Mouse (Mus musculus) heart, embryonic 14.5 days (tissue): ENCODE results near the gene Spef2. TPM values are rescaled to one million over a fixed set of nuclear protein-coding genes. Genes with fewer than 3 reads are reported as not detected.
"Not testable (repeated sequence)": the region's sequence is repeated elsewhere in the genome, so short reads cannot be mapped to it uniquely, and the experiment has no call there.

ENCODE experiments used
- ATAC-seq: fragments of 200-750 bp; cut with Nextera tagmentation; 2 replicates; pipeline ENCODE4 v1.8.0; 2017; ENCODE audit warnings: low read depth, moderate TSS enrichment; ENCODE audit not compliant: insufficient number of reproducible peaks, insufficient read depth, low FRiP score
- H3K27ac ChIP-seq, 2 experiments: fragments of 200-500 bp in 1 of 2; fragments of 300-500 bp in 1 of 2; sonication (generic) in 1 of 2; replicated peaks in 1 of 2; 2 replicates each; pipeline ENCODE4 v1.5.1; 2012 to 2014; ENCODE audit warnings: low read depth in 2 of 2, low read length in 2 of 2, control low read depth in 1 of 2, mild to moderate bottlenecking in 1 of 2, mixed read lengths in 1 of 2; ENCODE audit not compliant: control insufficient read depth in 1 of 2, insufficient read depth in 1 of 2
- H3K27me3 ChIP-seq: fragments of 300-500 bp; sonication (generic); 2 replicates; pipeline ENCODE4 v1.6.1; 2014; ENCODE audit warnings: mild to moderate bottlenecking, low read length, control low read depth; ENCODE audit not compliant: control insufficient read depth, insufficient read depth
- H3K36me3 ChIP-seq: fragments of 300-500 bp; sonication (generic); 2 replicates; pipeline ENCODE4 v1.6.1; 2014; ENCODE audit warnings: mild to moderate bottlenecking, control low read depth, low read length, mixed read lengths; ENCODE audit not compliant: control insufficient read depth, insufficient read depth
- H3K4me1 ChIP-seq, 2 experiments: fragments of 200-500 bp in 1 of 2; fragments of 300-500 bp in 1 of 2; sonication (generic) in 1 of 2; 2 replicates each; pipeline ENCODE4 v1.6.1; 2012 to 2014; ENCODE audit warnings: low read length in 2 of 2, control low read depth in 1 of 2, mixed read lengths in 1 of 2; ENCODE audit not compliant: control insufficient read depth in 2 of 2, insufficient read depth in 2 of 2
- H3K4me2 ChIP-seq: fragments of 300-500 bp; sonication (generic); 2 replicates; pipeline ENCODE4 v1.6.1; 2014; ENCODE audit warnings: mild to moderate bottlenecking, low read length
- H3K4me3 ChIP-seq, 2 experiments: fragments of 200-500 bp in 1 of 2; fragments of 300-500 bp in 1 of 2; sonication (generic) in 1 of 2; 2 replicates each; pipeline ENCODE4 v1.5.1; 2012 to 2014; ENCODE audit warnings: low read length in 2 of 2, mild to moderate bottlenecking in 2 of 2, control low read depth in 1 of 2, low read depth in 1 of 2, moderate library complexity in 1 of 2; ENCODE audit not compliant: control insufficient read depth in 1 of 2, insufficient read depth in 1 of 2
- H3K9ac ChIP-seq: fragments of 300-500 bp; sonication (generic); 2 replicates; pipeline ENCODE4 v1.6.1; 2014; ENCODE audit warnings: mild to moderate bottlenecking, low read length
- H3K9me3 ChIP-seq: fragments of 300-500 bp; sonication (generic); 2 replicates; pipeline ENCODE4 v1.6.1; 2016; ENCODE audit warnings: low read length, control low read depth; ENCODE audit not compliant: control insufficient read depth
- WGBS: fragments of 180-500 bp; shearing (Covaris S2); extraction: QIAGEN DNeasy Blood & Tissue Kit; methylation state at CpG from one replicate; pipeline ENCODE4 v1.1.7; 2014; 5-methylcytosine and 5-hydroxymethylcytosine counted together
- polyA plus RNA-seq: library from polyadenylated mRNA; unstranded; fragments of >200 nt; fragmentation: Nextera tagmentation; extraction: Ambion mirVana; gene quantifications from 2 replicates; pipeline ENCODE4 v1.2.1, GENCODE M21; 2014

Gene Spef2
- polyA plus RNA-seq, 1 experiment from 2014 or later: 0.46 TPM

DNA sequence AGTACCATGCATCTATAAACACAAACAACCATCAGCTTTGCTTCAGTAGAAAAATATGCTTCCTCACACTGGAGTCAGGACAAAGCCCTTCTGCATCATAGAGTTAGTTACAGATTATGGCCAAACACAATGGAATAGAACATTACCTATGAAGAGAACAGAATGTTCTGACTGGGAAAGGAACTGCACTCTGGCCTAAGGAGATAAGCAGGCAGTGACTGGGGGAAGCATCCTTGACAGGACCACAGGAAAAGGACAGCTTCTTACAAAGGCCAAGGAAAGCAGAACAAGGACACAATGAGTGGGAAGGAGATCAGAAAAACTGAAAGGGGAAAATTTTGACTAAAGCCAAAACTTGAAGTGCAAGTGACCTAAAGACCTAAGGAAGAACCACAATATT lies 56.9 kb downstream of the Spef2 start:
- Histone ChIP-seq H3K9me3 (no peaks in the 10 kb centered on the region), H3K4me2 (no peak overlapping the region), H3K9ac (no peak overlapping the region), H3K4me3 (no peak overlapping the region), H3K27ac (no peak overlapping the region), H3K27me3 (no peaks in the 10 kb centered on the region), H3K4me1 (no peaks in the 10 kb centered on the region), H3K36me3 (no peaks in the 10 kb centered on the region)
- no peak for ATAC-seq

DNA sequence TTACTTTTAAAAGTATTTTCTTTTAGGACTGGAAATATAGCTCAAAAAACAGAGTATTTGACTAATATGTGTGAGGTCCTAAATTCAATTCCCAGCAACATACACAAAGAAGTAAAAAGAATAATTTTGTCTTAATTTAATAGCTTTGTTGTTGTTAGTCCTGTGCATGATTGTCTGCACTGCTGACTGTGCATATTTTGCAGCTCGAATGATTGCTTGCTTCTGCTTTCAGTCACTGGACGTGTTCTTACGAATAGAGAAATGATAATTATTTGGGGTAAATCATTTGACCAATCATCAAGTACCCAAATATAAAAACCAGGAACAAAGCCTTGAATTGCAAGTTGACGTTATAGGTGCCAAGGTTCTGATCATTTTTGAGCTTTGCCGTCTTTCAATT lies 57.8 kb downstream of the Spef2 start:
- no peak overlapping the region for H3K4me3 ChIP-seq
- H3K9ac ChIP-seq: no peak overlapping the region
- no peaks in the 10 kb centered on the region for H3K9me3 ChIP-seq
- 85% methylated on average over 5 of the region's 5 CpGs for WGBS
- no peaks in the 10 kb centered on the region for H3K36me3 ChIP-seq
- no peaks in the 10 kb centered on the region for H3K4me1 ChIP-seq
- H3K27me3 ChIP-seq: no peaks in the 10 kb centered on the region
- no peak for ATAC-seq
- H3K4me2 ChIP-seq: no peak overlapping the region
- no peak overlapping the region for H3K27ac ChIP-seq

DNA sequence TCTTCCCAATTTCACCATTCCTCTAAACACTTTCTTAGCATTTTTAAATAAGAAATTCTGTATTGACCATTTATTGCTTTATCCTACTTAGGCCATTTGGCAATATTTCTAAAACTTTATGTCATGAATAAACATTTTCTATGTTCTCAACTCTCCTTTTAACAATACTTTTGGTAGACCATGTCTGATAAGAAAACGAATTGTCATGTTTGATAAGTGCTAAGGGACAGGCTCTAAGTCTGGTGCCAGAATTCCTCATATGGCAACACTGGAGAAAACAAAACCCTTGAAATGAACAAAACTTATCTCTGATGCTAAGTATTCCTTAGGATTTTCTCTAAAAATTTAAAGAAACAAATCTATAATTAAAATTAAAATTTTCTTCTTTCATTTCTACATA lies 58.2 kb downstream of the Spef2 start:
- 45% methylated on average over 1 of the region's 1 CpGs for WGBS
- Histone ChIP-seq H3K27ac (no peak overlapping the region), H3K4me1 (no peaks in the 10 kb centered on the region), H3K4me3 (no peak overlapping the region), H3K4me2 (no peak overlapping the region), H3K9ac (no peak overlapping the region), H3K9me3 (no peaks in the 10 kb centered on the region), H3K27me3 (no peaks in the 10 kb centered on the region), H3K36me3 (no peaks in the 10 kb centered on the region)
- no peak for ATAC-seq

DNA sequence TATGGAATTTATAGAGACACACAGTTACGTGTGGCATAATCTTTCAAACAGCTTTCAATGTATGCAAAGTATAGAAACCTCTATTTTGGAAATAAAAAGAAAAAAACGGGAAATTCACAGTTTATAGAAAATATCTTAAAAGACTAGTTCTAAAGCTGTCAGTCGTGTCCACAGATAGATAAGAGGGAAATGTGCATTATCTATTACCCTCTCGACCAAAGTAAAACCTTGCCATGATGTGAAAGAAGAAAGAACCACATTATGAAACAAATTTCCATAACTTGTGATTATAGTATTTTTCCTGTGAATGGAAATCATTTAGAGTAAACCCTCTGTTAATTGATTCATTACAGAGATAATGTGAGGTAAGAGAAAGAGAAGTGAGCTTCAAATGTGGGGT lies 65.2 kb downstream of the Spef2 start:
- Histone ChIP-seq H3K9me3 (no peaks in the 10 kb centered on the region), H3K27me3 (no peaks in the 10 kb centered on the region), H3K36me3 (no peaks in the 10 kb centered on the region), H3K4me2 (no peak overlapping the region), H3K27ac (no peak overlapping the region), H3K9ac (no peak overlapping the region), H3K4me3 (no peak overlapping the region), H3K4me1 (no peaks in the 10 kb centered on the region)
- WGBS: 61% methylated on average over 4 of the region's 4 CpGs
- ATAC-seq: no peak

DNA sequence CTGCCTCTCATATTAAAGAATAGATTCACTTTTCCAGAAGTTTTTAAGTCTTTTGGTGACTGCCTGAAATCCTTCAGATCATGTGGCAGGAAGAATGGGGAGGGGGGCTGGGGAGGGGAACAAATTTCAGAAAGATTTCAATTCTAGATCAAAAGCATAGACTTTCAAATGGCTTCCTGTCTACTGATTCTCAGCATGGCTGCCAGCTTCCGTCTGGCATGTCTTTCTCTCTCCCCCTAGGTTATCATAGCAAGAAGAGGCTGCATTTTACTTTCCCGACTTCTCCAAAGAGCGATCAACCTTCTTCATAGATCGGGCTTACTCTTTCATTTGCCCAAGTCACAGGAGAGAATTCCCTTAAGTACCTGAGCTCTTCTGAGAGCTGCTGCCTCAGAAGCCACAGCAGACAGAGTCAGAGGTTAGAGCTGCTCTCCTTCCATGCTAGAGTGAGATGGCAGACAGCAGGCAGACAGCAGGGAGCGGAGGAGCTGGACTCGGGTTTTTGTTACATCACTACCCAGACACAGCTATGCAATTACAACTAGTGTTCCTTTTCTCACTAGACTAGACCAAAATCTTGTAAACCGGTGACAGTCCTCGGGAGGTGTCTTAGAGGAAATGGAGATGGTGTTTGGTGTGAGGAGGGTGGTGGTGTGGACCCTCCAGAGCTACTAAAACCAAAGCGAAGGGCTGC lies 71.2 kb downstream of the Spef2 start:
- Histone ChIP-seq H3K9ac (no peak overlapping the region), H3K27ac (no peak overlapping the region), H3K36me3 (no peaks in the 10 kb centered on the region), H3K4me1 (no peaks in the 10 kb centered on the region), H3K27me3 (no peaks in the 10 kb centered on the region), H3K4me2 (no peak overlapping the region), H3K9me3 (no peaks in the 10 kb centered on the region), H3K4me3 (no peak overlapping the region)
- WGBS: 69% methylated on average over 9 of the region's 9 CpGs
- no peak for ATAC-seq

DNA sequence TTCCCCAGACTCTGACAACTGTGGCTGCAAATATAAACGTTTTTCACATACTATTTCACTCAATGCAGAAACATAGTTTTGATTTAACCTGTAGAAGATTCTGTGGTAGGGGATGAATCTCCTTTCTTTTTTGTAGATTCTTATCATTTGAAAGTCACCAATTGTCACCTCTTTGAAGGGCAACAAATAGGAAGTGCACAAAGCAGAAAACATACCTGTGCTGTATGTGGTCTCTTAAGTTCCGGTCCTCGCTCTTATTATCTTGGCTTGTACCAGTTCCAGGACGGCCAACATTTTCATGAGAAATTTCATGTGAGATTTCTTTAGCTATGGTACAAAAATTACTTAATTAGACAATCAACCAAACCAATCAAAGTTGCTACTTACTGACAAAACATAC lies 80.1 kb downstream of the Spef2 start:
- Histone ChIP-seq H3K27me3 (no peaks in the 10 kb centered on the region), H3K4me2 (no peak overlapping the region), H3K4me1 (no peaks in the 10 kb centered on the region), H3K36me3 (no peaks in the 10 kb centered on the region), H3K9ac (no peak overlapping the region), H3K27ac (no peak overlapping the region), H3K4me3 (no peak overlapping the region), H3K9me3 (no peaks in the 10 kb centered on the region)
- ATAC-seq: no peak
- 88% methylated on average over 4 of the region's 4 CpGs for WGBS

DNA sequence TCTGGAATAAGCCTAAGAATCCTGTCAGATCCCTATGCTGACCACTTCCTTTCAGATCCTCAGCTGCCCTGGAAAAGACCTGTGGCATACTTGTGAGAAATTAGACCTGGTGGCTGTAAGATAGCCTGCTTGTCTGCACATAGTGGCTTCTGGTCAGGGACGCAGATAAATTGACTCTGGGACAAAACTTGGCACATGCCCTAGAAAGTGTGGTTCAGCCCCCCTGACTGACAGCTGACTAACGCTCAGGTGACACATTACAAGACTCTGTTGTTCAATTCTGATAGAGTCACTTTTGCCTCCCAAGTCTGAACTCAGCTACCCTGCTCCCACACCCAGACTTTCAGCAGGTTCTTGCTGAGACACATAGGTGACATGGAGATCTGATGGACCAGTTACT lies 83.7 kb downstream of the Spef2 start:
- not testable (repeated sequence) for H3K9ac ChIP-seq, H3K4me2 ChIP-seq, H3K4me1 ChIP-seq, H3K27me3 ChIP-seq, H3K9me3 ChIP-seq, H3K27ac ChIP-seq, ATAC-seq, H3K36me3 ChIP-seq, H3K4me3 ChIP-seq
- 46% methylated on average over 2 of the region's 2 CpGs for WGBS

DNA sequence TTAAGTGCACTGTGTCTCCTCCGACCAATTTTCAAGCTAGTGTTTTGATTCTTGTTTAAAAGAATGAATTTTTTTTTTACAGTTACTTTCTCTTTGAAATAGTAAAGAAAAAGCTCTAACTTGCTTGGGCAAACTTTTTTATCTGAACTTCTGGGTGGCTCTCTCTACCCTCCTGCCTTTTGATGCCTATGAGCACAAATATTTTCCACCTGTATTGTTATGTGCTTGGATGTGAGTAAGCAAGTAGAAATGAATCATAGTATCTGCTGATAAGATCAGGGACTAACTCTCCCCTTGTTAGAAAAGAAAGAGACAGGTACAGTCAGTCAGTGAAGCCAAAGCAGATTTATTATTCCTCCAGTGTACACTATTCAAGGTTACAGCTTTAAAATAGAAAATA lies 87.5 kb downstream of the Spef2 start:
- H3K27me3 ChIP-seq: no peaks in the 10 kb centered on the region
- no peak overlapping the region for H3K9ac ChIP-seq
- no peak overlapping the region for H3K4me3 ChIP-seq
- no peaks in the 10 kb centered on the region for H3K36me3 ChIP-seq
- H3K4me2 ChIP-seq: no peak overlapping the region
- ATAC-seq: no peak
- H3K27ac ChIP-seq: no peak overlapping the region
- H3K9me3 ChIP-seq: no peaks in the 10 kb centered on the region
- no peaks in the 10 kb centered on the region for H3K4me1 ChIP-seq
- WGBS: 66% methylated on average over 1 of the region's 1 CpGs
